Mouse (Mus musculus) ZHBTc4 (cell line): ENCODE measurements around the gene Gpatch8.

Experiments used
- DNase-seq: peaks from one replicate; pipeline ENCODE4 v3.0.0-alpha.2; 2011; ENCODE audit warnings: low read depth, low spot score

Gpatch8 gene

GRCm38 (mm10) chr11:102449043-102450008, 106.9 kb downstream of the Gpatch8 start:
- no peak for DNase-seq

- DNase-seq, result peak; percentile 41
These were observed 107.9 kb downstream of the Gpatch8 start for GRCm38 (mm10) chr11:102448327-102448726.

GRCm38 (mm10) chr11:102447497-102447896, 108.7 kb downstream of the Gpatch8 start, which contains the start of gene Fam171a2:
TSS of gene Fam171a2 (minus strand) at chr11:102447682.
- peak; percentile 89 for DNase-seq

- peak; percentile 48 for DNase-seq
These were observed 109.4 kb downstream of the Gpatch8 start for GRCm38 (mm10) chr11:102446581-102447461.

- DNase-seq, result no peak
These were observed 110.3 kb downstream of the Gpatch8 start for GRCm38 (mm10) chr11:102445891-102446361.

GRCm38 (mm10) chr11:102445264-102445890, 110.8 kb downstream of the Gpatch8 start:
- DNase-seq, result peak; percentile 91

- peak; percentile 43 for DNase-seq
These were observed 111.4 kb downstream of the Gpatch8 start for GRCm38 (mm10) chr11:102444781-102445180.

GRCm38 (mm10) chr11:102444321-102444720, 111.9 kb downstream of the Gpatch8 start:
- DNase-seq, result no peak

GRCm38 (mm10) chr11:102443740-102444139, 112.5 kb downstream of the Gpatch8 start:
- DNase-seq, result no peak

GRCm38 (mm10) chr11:102442089-102442488, 114.1 kb downstream of the Gpatch8 start:
- DNase-seq, result no peak

- peak; percentile 65 for DNase-seq
These were observed 114.8 kb downstream of the Gpatch8 start for GRCm38 (mm10) chr11:102441434-102441833.

GRCm38 (mm10) chr11:102440255-102440654, 115.9 kb downstream of the Gpatch8 start:
- peak; percentile 30 for DNase-seq

GRCm38 (mm10) chr11:102439093-102440082, 116.8 kb downstream of the Gpatch8 start:
- DNase-seq, result no peak

GRCm38 (mm10) chr11:102438212-102439092, 117.7 kb downstream of the Gpatch8 start:
- DNase-seq, result peak; percentile 89

- peak; percentile 90 for DNase-seq
These were observed 118.8 kb downstream of the Gpatch8 start for GRCm38 (mm10) chr11:102437120-102438061.

- no peak for DNase-seq
These were observed 119.8 kb downstream of the Gpatch8 start for GRCm38 (mm10) chr11:102436471-102436790.

GRCm38 (mm10) chr11:102435754-102436470, 120.3 kb downstream of the Gpatch8 start:
- no peak for DNase-seq
